Mouse (Mus musculus): ENCODE measurements at regions not wholly inside any gene's neighbourhood (a gene's known extent, or its start where the extent isn't known, plus 50 kb on each side); places are given as distances from the start of the nearest gene placed in this dataset.
A peak's percentile ranks its signal among the peaks of the same experiment; 100 is the strongest.

- DNase-seq: peak; percentile 8
These were observed 199.3 kb upstream of the Mrpl21 start for GRCm38 (mm10) chr19:3083438-3083837.

- peak; percentile 27 for DNase-seq
These were observed 190.9 kb upstream of the Mrpl21 start for GRCm38 (mm10) chr19:3091771-3092170.

All from adrenal gland, postnatal 14 days (tissue).